Mouse (Mus musculus): ENCODE measurements around the gene Mia. TPM values are rescaled to one million over a fixed set of nuclear protein-coding genes. Genes with fewer than 3 reads are reported as not detected.

Mia gene
- polyA plus RNA-seq, 1 experiment from 2014 or later = 12.3 TPM

DNA sequence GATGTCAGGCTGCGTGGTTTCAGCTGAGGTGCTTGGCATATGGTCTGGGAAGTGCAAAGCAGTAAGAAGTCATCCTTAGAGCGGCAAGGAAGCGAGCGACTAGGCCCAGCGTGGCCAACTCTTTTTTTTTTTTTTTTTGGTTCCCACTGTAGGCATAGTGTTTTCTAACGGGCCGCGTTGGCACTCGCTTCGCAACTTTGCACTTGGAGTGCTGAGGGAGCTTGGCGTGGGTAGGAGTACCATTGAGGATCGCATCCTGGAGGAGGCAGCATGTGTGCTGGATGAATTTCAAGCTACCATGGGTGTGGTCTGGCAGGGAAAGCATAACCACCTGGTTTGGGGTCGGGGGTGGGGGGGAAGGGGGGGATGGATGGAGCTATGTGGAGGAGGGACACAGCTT, 25.0 kb downstream of the Mia start:
- no peak overlapping the region for H3K9ac ChIP-seq
- WGBS = 75% methylated on average over 13 of the region's 13 CpGs
- H3K4me1 ChIP-seq = peaks cover 15% of the 10 kb centered on the region
- H3K27ac ChIP-seq = no peak overlapping the region
- H3K27me3 ChIP-seq (replicated peaks) = no peaks in the 10 kb centered on the region
- H3K4me2 ChIP-seq = no peak overlapping the region
- no peak for ATAC-seq (ENCODE audit: insufficient read depth, low FRiP score, low read depth)
- peaks cover 19% of the 10 kb centered on the region for H3K36me3 ChIP-seq
- H3K4me3 ChIP-seq (replicated peaks) = no peak overlapping the region
- no peaks in the 10 kb centered on the region for H3K9me3 ChIP-seq

DNA sequence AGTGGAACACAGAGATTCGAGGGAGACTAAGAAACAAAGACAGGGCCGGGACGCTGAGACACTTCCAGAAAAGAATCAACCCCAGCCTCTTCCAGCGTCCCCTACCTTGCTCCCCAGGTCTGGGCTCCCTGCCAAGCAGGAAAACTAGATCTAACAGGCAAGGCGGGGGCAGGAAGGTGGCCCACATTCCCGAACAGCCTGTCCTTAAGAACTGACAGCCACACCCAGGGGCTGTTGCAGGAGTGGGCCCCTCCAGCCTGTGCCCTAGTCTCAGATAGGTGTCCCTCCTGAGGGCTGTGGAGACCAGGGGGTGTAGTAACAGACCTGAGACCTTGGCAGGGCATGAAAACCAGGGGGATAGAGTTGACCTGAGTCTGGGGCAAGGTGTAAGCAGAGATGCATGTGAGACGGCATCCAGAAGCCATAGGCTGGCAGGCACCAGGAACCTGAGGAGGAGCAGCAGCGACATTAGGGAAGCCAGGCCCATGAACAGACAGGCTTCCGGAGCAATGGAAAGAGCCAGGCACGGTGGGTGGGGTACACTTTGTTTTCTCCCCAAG, 27.7 kb downstream of the Mia start, which contains the start of gene Cyp2t4:
Cyp2t4 (plus strand) TSS at position 510 of the 560 bp plus-strand sequence.
- ATAC-seq (ENCODE audit: insufficient read depth, low FRiP score, low read depth) = peak; percentile 78
- no peaks in the 10 kb centered on the region for H3K27me3 ChIP-seq (replicated peaks)
- WGBS = 51% methylated on average over 10 of the region's 10 CpGs
- peaks cover 6% of the 10 kb centered on the region for H3K36me3 ChIP-seq
- H3K27ac ChIP-seq = peak within 1 kb of the TSS; percentile 69
- H3K4me3 ChIP-seq (replicated peaks) = no peak within 1 kb of the TSS
- no peaks in the 10 kb centered on the region for H3K9me3 ChIP-seq
- peaks cover 4% of the 10 kb centered on the region; the same call in 1 of the 2 replicates for H3K4me1 ChIP-seq
- peak within 1 kb of the TSS; percentile 23; the same call in 1 of the 2 replicates for H3K4me2 ChIP-seq
- H3K9ac ChIP-seq = no peak within 1 kb of the TSS

DNA sequence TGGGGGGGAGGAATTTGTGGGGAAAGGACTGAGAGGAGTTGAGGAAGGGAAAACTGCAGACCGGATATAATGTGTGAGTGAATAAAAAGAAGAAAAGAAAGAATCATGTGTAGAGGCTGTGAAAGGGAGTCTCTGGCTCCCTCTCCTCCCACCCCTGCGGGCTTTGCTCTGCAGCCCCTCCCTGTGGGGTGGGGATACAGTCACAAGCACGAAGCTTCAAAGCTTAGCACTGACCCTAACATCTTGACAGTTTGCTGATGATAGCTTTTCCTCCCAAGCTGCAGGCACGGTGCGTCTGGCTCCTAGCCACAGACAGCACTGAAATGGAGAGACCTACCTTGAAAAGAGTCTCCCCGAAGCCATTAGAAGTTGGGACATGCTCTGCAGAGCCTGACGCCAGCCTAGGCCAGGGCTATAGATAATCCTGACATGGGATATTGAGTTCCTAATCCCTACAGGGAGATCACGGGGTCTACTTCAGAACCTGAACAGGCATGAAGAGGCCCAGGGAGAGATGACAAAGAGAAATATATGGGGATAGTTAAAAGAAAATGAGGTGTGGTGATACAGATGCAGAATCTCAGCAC, 44.5 kb downstream of the Mia start:
- 0 out of 2 replicates have a peak, but pooled peaks cover 6% of the 10 kb centered on the region for H3K4me1 ChIP-seq
- H3K9me3 ChIP-seq = no peaks in the 10 kb centered on the region
- H3K9ac ChIP-seq = no peak overlapping the region
- 39% methylated on average over 8 of the region's 8 CpGs for WGBS
- peak overlapping the region; percentile 16; the same call in 1 of the 2 replicates for H3K27ac ChIP-seq
- H3K4me2 ChIP-seq = no peak overlapping the region
- no peaks in the 10 kb centered on the region for H3K27me3 ChIP-seq (replicated peaks)
- H3K4me3 ChIP-seq (replicated peaks) = no peak overlapping the region
- no peaks in the 10 kb centered on the region for H3K36me3 ChIP-seq
- ATAC-seq (ENCODE audit: insufficient read depth, low FRiP score, low read depth) = no peak

DNA sequence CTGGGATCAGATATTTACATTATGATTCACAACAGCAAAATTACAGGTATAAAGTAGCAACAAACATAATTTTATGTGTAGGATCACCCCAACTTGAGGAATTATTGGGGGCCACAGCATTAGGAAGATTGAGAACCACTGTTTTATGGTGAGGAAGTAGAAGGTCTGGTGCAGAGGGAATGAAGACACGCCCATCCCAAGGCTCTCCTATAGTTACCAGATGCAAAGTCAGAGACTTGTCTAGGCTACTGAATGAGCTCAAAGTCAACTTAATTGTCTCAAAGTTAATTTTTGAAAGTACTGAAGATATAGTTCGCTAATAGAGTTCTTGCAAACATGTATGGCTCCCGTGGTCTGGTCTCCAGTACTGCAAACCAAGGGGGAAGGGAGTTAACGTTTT, 47.2 kb downstream of the Mia start:
- no peaks in the 10 kb centered on the region for H3K27me3 ChIP-seq (replicated peaks)
- 0 out of 2 replicates have a peak, but pooled peaks cover 6% of the 10 kb centered on the region for H3K4me1 ChIP-seq
- no peak overlapping the region for H3K4me3 ChIP-seq (replicated peaks)
- 72% methylated on average over 4 of the region's 4 CpGs for WGBS
- no peak overlapping the region for H3K4me2 ChIP-seq
- no peaks in the 10 kb centered on the region for H3K9me3 ChIP-seq
- no peak overlapping the region for H3K27ac ChIP-seq
- H3K9ac ChIP-seq = no peak overlapping the region
- no peaks in the 10 kb centered on the region for H3K36me3 ChIP-seq
- ATAC-seq (ENCODE audit: insufficient read depth, low FRiP score, low read depth) = no peak

DNA sequence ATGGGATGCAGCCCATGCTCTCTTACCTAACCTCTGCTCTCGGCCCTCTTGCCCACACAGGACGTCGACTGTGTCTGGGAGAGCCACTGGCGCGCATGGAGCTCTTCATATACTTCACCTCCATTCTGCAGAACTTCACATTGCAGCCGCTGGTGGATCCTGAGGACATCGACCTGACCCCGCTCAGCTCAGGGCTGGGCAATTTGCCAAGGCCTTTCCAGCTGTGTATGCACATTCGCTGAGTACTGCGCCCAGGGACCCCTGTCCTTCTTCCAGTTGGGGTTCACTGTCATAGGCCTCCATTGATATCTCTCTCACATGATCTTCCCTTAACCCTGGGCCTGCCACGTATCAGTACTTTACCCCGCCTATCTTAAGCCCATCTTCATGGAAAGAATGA, 47.8 kb downstream of the Mia start:
- WGBS = 46% methylated on average over 12 of the region's 12 CpGs
- Histone ChIP-seq H3K36me3 (no peaks in the 10 kb centered on the region), H3K4me1 (0 out of 2 replicates have a peak, but pooled peaks cover 6% of the 10 kb centered on the region), H3K27me3 (replicated peaks) (no peaks in the 10 kb centered on the region), H3K9me3 (no peaks in the 10 kb centered on the region), H3K4me3 (replicated peaks) (no peak overlapping the region), H3K4me2 (no peak overlapping the region), H3K27ac (no peak overlapping the region), H3K9ac (no peak overlapping the region)
- 0 out of 2 replicates have a peak, but pooled peaks have one; percentile 25 for ATAC-seq (ENCODE audit: insufficient read depth, low FRiP score, low read depth)

DNA sequence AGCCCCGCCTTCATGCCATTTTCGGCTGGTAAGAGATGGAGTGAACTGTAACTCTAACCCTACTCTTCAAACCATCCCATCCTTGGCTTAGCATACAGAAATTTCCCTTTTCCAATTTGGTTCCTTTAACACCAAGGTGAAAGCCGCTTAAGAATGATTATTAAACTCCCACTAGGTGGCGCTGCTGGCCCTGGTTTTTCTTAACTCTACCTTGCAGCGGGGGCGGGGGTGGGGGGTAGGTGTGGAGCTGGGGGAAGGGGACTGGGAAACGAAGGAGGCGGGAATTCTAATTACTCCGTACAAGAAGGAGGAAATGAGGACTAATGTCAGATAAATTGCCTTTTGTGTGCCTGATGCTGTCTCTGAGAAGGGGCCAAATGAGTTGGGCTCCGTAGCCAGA, 48.4 kb downstream of the Mia start:
- WGBS = 10% methylated on average over 10 of the region's 10 CpGs
- ATAC-seq (ENCODE audit: insufficient read depth, low FRiP score, low read depth) = no peak
- H3K36me3 ChIP-seq = no peaks in the 10 kb centered on the region
- H3K27ac ChIP-seq = no peak overlapping the region
- no peak overlapping the region for H3K4me3 ChIP-seq (replicated peaks)
- no peak overlapping the region for H3K4me2 ChIP-seq
- no peaks in the 10 kb centered on the region for H3K9me3 ChIP-seq
- no peak overlapping the region for H3K9ac ChIP-seq
- no peaks in the 10 kb centered on the region for H3K27me3 ChIP-seq (replicated peaks)
- 0 out of 2 replicates have a peak, but pooled peaks cover 6% of the 10 kb centered on the region for H3K4me1 ChIP-seq

DNA sequence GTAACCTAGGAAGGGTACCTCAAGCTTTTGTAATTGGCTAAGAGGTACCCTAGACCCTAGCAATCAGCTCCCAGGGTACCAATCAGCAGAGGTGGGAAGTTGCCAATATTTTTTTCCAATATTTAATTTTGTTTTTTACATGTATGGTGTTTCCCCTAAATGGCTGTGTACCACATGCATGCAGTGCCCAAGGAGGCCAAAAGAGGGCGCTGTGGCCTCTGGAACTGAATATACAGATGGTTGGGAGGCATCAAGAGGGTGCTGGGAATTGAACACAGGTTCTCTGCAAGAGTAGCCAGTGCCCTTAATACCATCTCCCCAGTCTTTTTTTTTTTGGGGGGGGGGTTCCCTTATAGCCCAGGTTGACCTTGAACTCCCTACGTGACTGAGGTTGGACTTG, 49.6 kb downstream of the Mia start:
- Histone ChIP-seq H3K27me3 (replicated peaks) (no peaks in the 10 kb centered on the region), H3K4me1 (0 out of 2 replicates have a peak, but pooled peaks cover 6% of the 10 kb centered on the region), H3K27ac (no peak overlapping the region), H3K9ac (no peak overlapping the region), H3K36me3 (no peaks in the 10 kb centered on the region), H3K9me3 (no peaks in the 10 kb centered on the region), H3K4me2 (no peak overlapping the region), H3K4me3 (replicated peaks) (no peak overlapping the region)
- ATAC-seq (ENCODE audit: insufficient read depth, low FRiP score, low read depth) = no peak
- 63% methylated on average over 2 of the region's 2 CpGs for WGBS

DNA sequence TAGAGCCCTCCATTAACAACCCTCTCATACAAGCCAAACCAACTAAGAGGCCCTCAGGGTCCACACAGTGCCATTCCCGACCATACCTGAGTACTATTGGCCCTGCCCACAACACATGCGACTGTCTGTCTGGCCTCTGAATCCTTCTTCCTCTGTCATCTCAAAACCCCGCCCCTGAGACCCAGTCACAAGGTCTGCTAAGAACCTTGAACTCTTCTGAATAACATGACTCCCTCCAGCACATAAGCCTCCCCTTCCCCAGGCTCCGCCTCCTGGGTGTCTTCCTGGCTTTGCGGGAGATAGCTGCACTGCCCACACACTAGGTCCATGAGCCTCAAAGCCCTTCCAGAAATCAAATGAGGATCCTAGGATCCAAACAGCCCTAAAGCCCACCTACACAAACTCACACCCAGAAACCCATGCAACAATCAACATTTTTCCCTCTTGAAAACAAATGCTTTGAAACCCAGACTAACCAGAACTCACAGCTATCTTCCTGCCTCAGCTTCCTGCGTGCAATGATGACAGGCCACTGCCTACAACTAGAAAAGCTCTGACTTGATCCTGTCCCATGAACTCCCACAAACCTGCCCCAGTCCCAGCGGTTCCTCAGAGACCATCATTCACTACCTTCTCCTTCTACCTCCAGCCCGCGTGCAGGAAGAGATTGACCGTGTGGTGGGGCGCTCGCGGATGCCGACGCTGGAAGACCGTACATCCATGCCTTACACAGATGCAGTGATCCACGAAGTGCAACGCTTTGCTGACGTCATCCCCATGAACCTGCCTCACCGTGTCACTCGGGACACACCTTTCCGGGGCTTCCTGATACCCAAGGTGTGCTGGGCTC, 50.2 kb downstream of the Mia start:
- Histone ChIP-seq H3K9me3 (no peaks in the 10 kb centered on the region), H3K4me1 (0 out of 2 replicates have a peak, but pooled peaks cover 6% of the 10 kb centered on the region), H3K4me3 (replicated peaks) (no peak overlapping the region), H3K27me3 (replicated peaks) (no peaks in the 10 kb centered on the region), H3K4me2 (no peak overlapping the region), H3K9ac (no peak overlapping the region), H3K27ac (no peak overlapping the region), H3K36me3 (no peaks in the 10 kb centered on the region)
- no peak for ATAC-seq (ENCODE audit: insufficient read depth, low FRiP score, low read depth)
- WGBS = 89% methylated on average over 22 of the region's 22 CpGs

DNA sequence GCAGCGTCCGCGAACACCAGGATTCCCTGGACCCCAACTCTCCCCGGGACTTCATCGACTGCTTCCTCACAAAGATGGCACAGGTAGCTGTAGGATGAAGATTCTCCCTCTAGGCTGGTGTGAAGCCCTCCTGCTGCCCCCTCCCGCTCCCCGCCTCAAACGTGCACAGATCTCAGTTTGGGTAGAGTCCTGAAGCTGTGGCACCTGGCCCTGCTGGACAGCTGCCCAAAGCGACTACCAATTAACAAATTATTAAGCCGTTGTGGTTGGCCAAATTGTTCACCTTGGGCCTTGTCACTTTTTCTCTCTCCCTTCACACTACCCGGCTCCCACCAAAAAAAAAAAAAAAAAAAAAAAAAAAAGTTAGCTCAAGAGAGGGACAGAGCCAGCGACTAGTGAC, 51.1 kb downstream of the Mia start:
- Histone ChIP-seq H3K4me2 (no peak overlapping the region), H3K36me3 (no peaks in the 10 kb centered on the region), H3K4me3 (replicated peaks) (no peak overlapping the region), H3K27ac (no peak overlapping the region), H3K9ac (no peak overlapping the region), H3K9me3 (no peaks in the 10 kb centered on the region), H3K27me3 (replicated peaks) (no peaks in the 10 kb centered on the region), H3K4me1 (0 out of 2 replicates have a peak, but pooled peaks cover 6% of the 10 kb centered on the region)
- 85% methylated on average over 12 of the region's 12 CpGs for WGBS
- no peak for ATAC-seq (ENCODE audit: insufficient read depth, low FRiP score, low read depth)

MicroRNAs encoded within 50 kb of the gene (microRNA counts, 519-probe panel; counts per million panel counts)
- not detected for microRNA mmu-miR-1191

Small RNA genes lying within 50 kb of the gene (microRNA-seq; reads per million reads assigned to microRNA genes)
- 5.8 reads per million, percentile 20 among the genes with 10 or more reads in this experiment for gene Mir1191
- gene Mir3101 = 0.97 reads per million

Other genes starting within 250 kb of the Mia start
- gene Cyp2a22, start 241.8 kb downstream of the Mia start, polyA plus RNA-seq (2015; fragmentation: Nextera tagmentation; extraction: Ambion mirVana) = not detected in 2 replicates
- gene Cyp2a12, start 152.1 kb downstream of the Mia start, polyA plus RNA-seq (2015; fragmentation: Nextera tagmentation; extraction: Ambion mirVana) = 0.18 TPM in 1 of 2 replicates, not detected in the other
- 57.7 and 91.6 TPM in 2 replicates for gene Cyp2f2, start 61.2 kb downstream of the Mia start, polyA plus RNA-seq (2015; fragmentation: Nextera tagmentation; extraction: Ambion mirVana)
- gene Cyp2t4, start 27.4 kb downstream of the Mia start, polyA plus RNA-seq (2015; fragmentation: Nextera tagmentation; extraction: Ambion mirVana) = not detected in 2 replicates
- gene Egln2, start 14.4 kb downstream of the Mia start, polyA plus RNA-seq (2015; fragmentation: Nextera tagmentation; extraction: Ambion mirVana) = 68.9 and 73.7 TPM in 2 replicates
- gene Rab4b, start 2.3 kb downstream of the Mia start, polyA plus RNA-seq (2015; fragmentation: Nextera tagmentation; extraction: Ambion mirVana) = 63.5 and 65.3 TPM in 2 replicates
- 0.59 TPM in 1 of 2 replicates, not detected in the other for gene Gm21983, start 71 bp downstream of the Mia start, polyA plus RNA-seq (2015; fragmentation: Nextera tagmentation; extraction: Ambion mirVana)
- 3.1 and 3.9 TPM in 2 replicates for gene BC024978, start 14.6 kb upstream of the Mia start, polyA plus RNA-seq (2015; fragmentation: Nextera tagmentation; extraction: Ambion mirVana)
- 219 and 224 TPM in 2 replicates for gene Snrpa, start 15.1 kb upstream of the Mia start, polyA plus RNA-seq (2015; fragmentation: Nextera tagmentation; extraction: Ambion mirVana)
- 8.8 and 9.4 TPM in 2 replicates for gene Itpkc, start 47.5 kb upstream of the Mia start, polyA plus RNA-seq (2015; fragmentation: Nextera tagmentation; extraction: Ambion mirVana)
- 21.2 and 26.2 TPM in 2 replicates for gene Coq8b, start 51.9 kb upstream of the Mia start, polyA plus RNA-seq (2015; fragmentation: Nextera tagmentation; extraction: Ambion mirVana)
- gene Numbl, start 77.3 kb upstream of the Mia start, polyA plus RNA-seq (2015; fragmentation: Nextera tagmentation; extraction: Ambion mirVana) = 22.7 and 23.4 TPM in 2 replicates
- 154 and 161 TPM in 2 replicates for gene Ltbp4, start 156.5 kb upstream of the Mia start, polyA plus RNA-seq (2015; fragmentation: Nextera tagmentation; extraction: Ambion mirVana)
- gene Shkbp1, start 174.9 kb upstream of the Mia start, polyA plus RNA-seq (2015; fragmentation: Nextera tagmentation; extraction: Ambion mirVana) = 38.8 and 43.7 TPM in 2 replicates
- 0.62 and 1.7 TPM in 2 replicates for gene Gm20479, start 176.3 kb upstream of the Mia start, polyA plus RNA-seq (2015; fragmentation: Nextera tagmentation; extraction: Ambion mirVana)

All from stomach, embryonic 15.5 days (tissue).